Mouse (Mus musculus) thymus, postnatal 4 days (tissue): Measurements from ENCODE around the gene Fbp2.
"Not testable (repeated sequence)": the region's sequence is repeated elsewhere in the genome, so short reads cannot be mapped to it uniquely, and the experiment has no call there.

Experiments used
- DNase-seq: peaks from one replicate; pipeline ENCODE4 v3.0.0; 2021

Fbp2 gene

DNA sequence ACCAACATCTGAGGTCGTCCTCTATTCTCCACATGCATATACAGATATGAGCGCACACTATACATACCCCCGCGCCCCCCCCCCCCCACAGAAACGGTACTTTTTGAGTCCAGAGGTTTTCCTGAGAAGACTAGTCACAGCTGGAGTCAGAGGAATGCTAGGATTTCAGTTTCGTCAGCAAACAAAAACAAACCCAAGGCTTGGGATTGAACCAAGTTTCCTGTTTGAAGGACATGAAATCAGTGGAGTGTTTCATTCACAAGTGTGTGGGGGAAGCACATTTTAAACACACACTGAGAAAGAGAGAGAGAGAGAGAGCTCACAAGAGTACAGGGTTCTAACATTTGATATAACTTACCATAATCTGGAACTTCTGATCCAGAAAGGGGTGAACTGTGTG lies 5.5 kb upstream of the Fbp2 start:
- no peak for DNase-seq

DNA sequence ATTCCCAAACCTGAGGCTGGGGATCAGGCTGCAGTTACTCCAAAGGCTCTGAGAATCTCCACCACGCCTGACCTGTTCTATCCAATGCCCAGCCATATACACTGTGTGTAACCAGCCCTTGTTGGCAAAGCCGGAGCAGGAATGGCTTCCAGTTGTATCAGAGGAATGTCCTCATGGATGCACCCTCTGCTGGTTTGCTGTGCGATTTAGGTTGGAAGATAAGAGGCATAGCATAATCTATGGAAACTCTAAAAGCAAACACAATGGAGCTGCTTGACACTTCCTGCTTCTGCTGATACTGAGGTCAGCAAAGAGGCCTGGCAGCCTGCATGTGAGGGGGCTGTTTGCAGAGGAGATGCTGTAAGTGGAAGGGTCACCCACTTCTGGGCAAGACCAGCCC lies 4.7 kb upstream of the Fbp2 start:
- DNase-seq, result no peak

DNA sequence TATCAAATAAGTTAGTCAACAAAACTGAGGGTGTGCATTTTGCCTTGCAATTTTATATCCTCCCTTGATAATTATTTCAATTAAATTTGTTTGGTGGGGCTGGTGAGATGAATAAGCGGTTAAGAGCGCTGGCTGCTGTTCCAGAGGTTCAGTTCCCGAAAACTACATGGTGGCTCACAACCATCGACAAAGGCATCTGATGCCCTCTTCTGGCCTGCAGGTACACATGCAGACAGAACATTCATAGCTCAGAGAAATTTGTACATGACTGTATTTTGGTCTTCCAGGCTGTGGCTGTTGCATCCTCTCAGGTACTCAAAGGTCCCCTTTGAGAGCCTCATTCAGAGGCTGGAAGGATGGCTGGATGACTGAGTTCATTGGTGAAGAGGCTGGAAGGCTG lies 1.8 kb upstream of the Fbp2 start:
- no peak for DNase-seq

DNA sequence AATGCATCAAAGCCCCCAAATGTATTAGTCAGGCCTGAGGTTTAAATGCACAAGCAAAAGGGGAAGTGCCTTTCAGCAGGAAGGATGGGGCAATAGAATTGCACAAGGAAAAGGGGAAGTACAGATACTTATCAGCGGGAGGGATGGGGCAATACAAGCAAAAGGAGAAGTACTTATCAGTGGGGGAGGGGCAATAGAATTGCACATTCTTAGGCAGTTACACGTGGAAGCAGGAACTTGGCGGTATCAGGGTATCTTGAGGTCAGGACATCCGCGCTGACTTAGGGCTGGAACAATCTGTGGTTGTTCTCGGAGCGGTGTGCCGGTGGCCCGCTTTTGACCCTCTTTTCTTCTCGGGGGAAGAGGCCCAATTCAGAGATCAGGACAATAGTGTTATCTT lies 1.0 kb upstream of the Fbp2 start:
- not testable (repeated sequence) for DNase-seq

DNA sequence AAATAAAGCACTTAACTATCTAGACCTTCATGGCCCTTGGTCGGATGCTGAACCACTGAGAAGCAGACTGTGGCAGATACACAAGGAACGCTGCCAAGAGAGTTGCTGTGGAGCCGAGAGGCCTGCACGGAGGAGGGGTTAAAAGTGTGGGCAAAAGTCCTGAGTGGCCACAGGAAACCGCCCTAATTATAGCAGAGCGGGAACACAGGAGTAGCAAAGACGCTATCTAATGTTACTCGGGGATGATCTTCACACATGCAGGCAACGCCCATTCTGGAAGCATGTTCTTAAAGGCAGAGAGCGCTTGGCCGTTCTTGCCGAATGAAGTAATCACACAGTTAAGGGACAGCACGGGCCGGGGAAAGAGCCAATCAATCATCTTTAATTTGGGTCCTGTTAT lies 1.4 kb downstream of the Fbp2 start:
- no peak for DNase-seq

DNA sequence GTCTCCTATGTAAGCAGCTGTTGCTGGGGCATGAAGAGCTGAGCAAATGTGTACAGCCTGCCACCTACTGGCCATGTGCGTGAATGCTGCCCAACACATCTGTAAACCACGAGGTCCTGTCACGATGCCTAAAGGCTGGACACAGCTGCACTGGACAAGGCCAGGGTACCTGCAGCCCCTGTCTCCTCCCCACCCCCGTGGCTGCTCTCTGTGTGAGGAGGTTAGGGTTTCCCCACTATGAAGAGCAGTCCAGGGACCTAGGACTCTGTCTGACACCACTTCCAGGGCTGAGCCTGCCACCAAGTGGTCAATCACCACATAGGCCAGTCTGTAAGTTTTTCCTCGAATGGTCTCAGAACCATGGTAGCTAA lies 1.9 kb downstream of the Fbp2 start:
- peak; percentile 82 for DNase-seq

DNA sequence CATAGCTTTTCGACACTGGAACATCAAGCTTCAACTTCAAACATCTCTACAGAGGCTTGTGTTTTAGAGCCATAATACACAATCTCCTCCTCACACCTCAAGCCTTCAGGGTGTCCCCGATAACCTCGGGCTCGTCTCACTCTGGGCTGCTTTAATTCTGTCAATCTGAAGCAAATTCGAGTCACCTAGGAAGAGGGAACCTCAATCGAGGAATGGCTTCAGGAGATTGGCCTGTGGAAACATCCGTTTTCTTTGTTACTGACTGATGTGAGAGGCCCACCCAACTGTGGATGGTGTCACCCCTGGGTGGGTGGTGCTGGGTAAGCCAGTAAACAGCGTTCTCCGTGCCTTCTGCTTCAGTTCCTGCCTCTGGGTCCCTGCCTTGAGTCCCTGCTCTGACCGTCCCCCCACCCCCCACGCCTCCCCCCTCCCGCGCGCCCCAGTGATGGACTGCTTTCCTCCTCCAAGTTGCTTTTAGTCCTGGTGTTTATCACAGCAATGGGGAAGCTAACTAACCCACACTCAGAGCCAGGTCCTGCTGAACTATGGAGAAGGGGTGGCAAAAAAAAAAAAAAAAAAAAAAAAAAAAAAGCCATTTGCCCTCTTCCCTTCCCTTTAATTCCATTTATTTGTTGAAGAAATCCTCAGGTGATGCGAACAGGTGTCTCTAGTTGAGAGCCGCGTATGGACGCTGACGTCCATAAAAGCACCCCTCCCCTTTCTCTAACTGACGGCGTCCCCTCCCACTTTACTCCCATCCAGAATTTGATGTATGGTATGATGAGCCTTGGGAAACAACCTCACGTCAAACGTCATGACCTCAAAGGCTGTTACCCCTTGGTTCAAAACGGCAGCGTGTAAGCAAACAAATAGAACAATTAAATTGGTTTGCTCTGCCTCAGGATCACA lies 2.6 kb downstream of the Fbp2 start:
- DNase-seq, result no peak

DNA sequence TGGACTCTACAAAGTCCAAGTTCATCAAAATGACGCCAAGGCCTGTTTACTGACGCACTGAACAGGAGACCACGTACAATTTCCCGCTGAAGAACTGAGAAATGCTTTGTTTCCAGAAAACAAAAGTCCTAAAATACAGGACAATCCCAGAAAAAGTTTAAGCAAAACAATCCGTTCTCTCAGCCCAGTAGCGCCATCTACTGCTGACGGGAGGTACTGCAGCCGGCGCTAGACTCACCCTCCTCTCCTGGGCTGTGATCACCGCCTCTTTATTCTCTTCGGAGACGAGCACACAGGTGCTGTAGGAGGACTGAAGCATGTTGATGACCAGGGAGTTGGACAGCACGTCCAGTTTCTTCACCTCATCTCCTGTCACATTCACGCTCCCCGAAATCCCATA lies 3.6 kb downstream of the Fbp2 start:
- DNase-seq, result peak; percentile 89

DNA sequence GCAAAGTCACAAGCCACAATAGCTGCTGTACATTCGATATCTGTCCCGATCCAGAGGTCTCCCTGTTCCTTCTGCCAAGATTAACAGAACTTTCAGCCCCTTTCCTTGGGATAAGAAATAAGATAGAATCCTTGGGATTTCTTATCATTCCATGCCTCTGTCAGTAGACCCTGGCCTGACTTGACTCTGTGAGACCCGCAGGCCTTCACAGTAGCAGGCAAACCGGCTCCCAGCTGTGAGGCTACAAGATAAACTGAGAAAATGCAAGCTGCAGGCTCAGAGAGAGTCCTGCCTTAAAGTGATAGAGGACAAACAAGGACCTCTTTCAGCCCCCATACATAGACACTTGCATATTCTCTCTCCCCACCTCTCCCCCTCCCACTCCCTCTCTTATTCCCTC lies 24.9 kb downstream of the Fbp2 start:
- no peak for DNase-seq

DNA sequence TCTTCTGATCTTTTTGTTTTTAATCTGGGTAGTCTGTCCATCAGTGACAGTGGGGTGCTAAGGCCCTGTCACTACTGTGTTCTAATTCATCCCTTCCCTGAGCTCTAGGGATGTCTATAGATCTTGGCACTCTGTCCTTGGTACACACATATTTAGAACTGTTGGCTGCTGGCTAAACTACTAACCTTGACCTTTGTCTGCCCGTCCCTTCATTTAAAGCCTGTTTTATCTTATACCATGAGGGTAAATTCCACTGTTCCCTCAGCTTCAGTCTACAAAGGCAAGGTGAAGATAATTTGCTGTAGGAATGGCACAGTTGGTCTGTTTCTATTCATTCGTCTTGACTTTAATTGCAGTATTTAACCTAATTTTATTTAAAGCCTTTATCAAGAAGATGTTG lies 26.0 kb downstream of the Fbp2 start:
- DNase-seq, result no peak

DNA sequence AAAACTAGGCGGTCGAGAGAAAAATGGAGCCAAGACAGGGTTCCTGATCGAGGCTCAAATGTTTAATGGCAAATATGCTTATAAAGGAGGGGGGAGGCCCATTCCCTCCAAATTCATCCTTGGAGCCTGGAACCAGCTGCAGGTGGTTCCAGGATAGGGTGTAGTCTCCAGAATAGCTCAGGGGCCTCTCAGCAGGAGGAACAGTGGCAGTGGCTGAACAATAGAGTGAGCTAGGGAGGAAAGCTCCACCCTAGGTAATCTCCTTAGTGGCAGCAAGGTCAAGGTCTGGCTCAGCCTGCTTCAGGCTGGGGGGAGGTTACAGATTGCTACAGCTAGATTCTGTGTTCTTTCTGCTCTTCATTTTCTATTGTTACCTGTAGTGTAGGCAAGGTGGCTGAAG lies 42.5 kb downstream of the Fbp2 start:
- not testable (repeated sequence) for DNase-seq

DNA sequence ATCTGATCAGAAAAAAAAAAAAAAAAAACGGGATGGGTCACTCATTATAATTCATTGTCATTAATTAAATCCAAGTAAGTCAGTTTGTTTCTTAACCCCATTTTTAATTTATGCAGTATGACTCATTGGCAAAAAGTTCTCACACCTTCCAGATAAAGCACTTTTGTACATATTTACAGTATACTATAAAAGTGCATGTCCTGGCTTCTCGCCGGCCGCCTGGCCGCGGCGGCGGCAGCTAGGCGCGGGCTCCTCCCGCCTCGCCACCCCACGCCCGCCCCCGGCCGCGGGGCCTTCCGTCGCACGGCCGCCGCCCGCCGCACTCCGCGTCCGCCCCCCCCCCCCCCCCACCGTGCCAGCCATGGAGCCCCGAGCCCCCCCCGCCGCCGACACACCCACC lies 45.5 kb downstream of the Fbp2 start:
- no peak for DNase-seq

DNA sequence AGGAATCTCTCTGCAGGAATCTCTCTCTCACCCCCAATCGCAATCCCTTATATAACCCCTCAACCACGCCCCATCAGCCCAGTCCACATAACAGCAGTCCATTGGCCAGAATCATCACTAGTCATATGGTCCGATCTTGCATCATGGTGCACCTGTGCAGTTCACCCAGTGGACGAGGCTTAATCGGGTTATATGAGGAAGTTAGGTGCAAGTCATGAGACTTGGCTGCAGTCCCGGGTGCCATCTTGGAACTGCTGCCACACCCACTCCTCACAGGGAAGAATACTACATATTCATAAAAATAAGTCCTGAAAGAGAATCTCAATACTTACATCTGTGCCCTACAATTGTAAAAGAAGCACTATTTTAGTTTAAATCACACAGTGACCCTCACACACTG lies 50.2 kb downstream of the Fbp2 start:
- not testable (repeated sequence) for DNase-seq
